Mouse (Mus musculus) fat pad, adult 2 months (tissue): ENCODE data around the gene Mtch1.
"Not testable (repeated sequence)": the region's sequence is repeated elsewhere in the genome, so short reads cannot be mapped to it uniquely, and the experiment has no call there.

Experiments
- DNase-seq: peaks from one replicate; pipeline ENCODE4 v3.0.0-alpha.2; 2011; ENCODE audit warnings: low read depth, low spot score; ENCODE audit errors: extremely low read depth

Gene Mtch1

GRCm38 (mm10) chr17:29363109-29363508 is 15.4 kb upstream of the Mtch1 start:
- DNase-seq, result no peak

- no peak for DNase-seq
These were observed 14.4 kb upstream of the Mtch1 start for GRCm38 (mm10) chr17:29361982-29362691.

GRCm38 (mm10) chr17:29360761-29361221 is 13.1 kb upstream of the Mtch1 start, which contains the start of gene Fgd2:
Gene Fgd2 (plus strand): TSS chr17:29360914.
- DNase-seq, result no peak

GRCm38 (mm10) chr17:29358928-29359327 is 11.2 kb upstream of the Mtch1 start:
- DNase-seq, result no peak

GRCm38 (mm10) chr17:29356882-29357281 is 9.1 kb upstream of the Mtch1 start:
- no peak for DNase-seq

GRCm38 (mm10) chr17:29356479-29356856 is 8.7 kb upstream of the Mtch1 start:
- DNase-seq, result no peak

GRCm38 (mm10) chr17:29355841-29356478 is 8.2 kb upstream of the Mtch1 start:
- no peak for DNase-seq

GRCm38 (mm10) chr17:29355461-29355840 is 7.7 kb upstream of the Mtch1 start:
- no peak for DNase-seq

GRCm38 (mm10) chr17:29351056-29351455 is 3.3 kb upstream of the Mtch1 start:
- DNase-seq, result not testable (repeated sequence)

- DNase-seq, result no peak
These were observed 1.3 kb upstream of the Mtch1 start for GRCm38 (mm10) chr17:29348996-29349395.

- DNase-seq, result no peak
These were observed 549 bp downstream of the Mtch1 start for GRCm38 (mm10) chr17:29347126-29347644.

GRCm38 (mm10) chr17:29346496-29347125 is 1.1 kb downstream of the Mtch1 start:
- no peak for DNase-seq

- DNase-seq, result no peak
These were observed 2.5 kb downstream of the Mtch1 start for GRCm38 (mm10) chr17:29345272-29345671.

- DNase-seq, result no peak
These were observed 4.5 kb downstream of the Mtch1 start for GRCm38 (mm10) chr17:29343241-29343640.

- DNase-seq, result no peak
These were observed 5.5 kb downstream of the Mtch1 start for GRCm38 (mm10) chr17:29342010-29342910.

- DNase-seq, result no peak
These were observed 6.1 kb downstream of the Mtch1 start for GRCm38 (mm10) chr17:29341591-29342003.

GRCm38 (mm10) chr17:29340406-29341261 is 7.1 kb downstream of the Mtch1 start:
- no peak for DNase-seq

GRCm38 (mm10) chr17:29339170-29339768 is 8.5 kb downstream of the Mtch1 start:
- DNase-seq, result no peak
